Mouse (Mus musculus): ENCODE results near the gene Mrpl57.
A peak's percentile ranks its signal among the peaks of the same experiment; 100 is the strongest.

Gene Mrpl57

DNA sequence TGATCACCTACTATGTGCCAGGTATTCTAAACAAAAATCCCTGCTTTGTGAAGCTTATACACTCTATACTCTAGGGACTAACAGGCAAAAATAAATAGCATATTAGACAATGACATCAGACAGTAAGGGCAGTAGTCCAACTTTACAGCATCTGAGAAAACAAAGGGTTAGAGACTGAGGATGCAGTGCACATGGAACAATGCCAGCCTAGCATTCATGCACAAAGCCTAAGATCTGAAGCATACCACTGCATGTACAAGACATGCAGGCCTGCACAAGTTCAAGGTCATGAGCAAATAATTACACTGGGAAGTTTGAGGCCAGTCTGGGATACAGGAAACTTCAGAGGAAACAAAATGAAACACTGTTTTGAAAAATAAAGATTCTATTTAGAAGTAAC is 33.5 kb downstream of the Mrpl57 start:
- DNase-seq (ENCODE audit: low read depth, low spot score) = no peak

DNA sequence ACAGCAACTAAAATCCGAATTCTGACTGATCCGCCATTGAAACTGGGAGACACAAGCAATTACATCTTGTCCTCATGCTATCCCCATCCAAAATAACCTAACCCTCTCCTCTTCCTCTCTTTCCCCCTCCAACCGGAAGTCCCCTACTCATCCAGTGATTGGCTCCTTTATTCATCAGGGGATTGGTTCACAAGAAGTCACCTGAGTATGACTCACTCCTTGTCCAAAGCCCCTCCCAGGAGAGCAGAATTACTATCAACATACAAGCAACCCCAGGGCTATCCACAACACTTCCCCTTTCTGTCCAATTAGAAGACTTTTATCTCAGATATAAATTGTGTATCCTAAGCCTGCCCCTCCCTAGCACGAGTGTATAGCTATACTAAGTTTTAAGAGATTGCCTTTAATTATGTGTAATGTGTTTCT is 36.0 kb downstream of the Mrpl57 start:
- no peak for DNase-seq (ENCODE audit: low read depth, low spot score)

DNA sequence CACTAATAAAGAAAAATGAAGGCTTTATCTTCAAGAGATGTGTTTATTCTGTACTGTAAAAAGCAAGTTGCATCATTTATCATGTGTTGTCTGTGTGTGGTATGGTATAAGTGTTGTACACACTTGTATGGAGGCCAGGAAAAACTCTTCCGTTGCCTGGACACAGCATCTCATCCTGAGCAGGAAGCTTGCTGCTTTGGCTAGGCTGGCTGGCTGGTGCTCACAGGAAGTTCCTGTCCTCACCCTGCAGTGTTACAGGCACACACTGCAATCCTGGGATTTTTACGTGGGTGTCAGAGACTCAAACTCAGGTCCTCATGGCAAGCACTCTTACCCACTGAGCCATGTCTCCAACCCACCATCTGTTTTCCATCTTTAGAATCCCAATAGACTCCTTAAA is 37.1 kb downstream of the Mrpl57 start:
- no peak for DNase-seq (ENCODE audit: low read depth, low spot score)

DNA sequence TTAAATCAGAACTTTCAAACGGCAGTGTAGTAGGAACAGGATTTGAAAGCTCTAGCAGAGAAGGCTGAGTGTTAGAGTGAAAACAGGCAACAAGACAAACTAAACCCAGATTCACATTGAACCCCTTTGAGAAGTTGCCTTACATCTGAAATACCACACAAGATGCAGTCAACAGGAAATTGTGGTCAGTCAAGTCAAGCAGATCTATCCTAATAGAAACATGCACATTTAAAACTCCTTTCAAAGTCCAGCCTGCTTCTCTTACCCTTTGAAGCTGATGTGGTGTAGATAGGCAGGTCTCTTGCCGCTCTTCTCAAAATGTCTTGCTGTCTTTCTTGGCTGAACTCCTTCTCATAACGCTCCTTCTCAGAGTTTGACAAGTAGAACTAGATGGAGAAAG is 39.2 kb downstream of the Mrpl57 start:
- peak; percentile 70 for DNase-seq (ENCODE audit: low read depth, low spot score)

DNA sequence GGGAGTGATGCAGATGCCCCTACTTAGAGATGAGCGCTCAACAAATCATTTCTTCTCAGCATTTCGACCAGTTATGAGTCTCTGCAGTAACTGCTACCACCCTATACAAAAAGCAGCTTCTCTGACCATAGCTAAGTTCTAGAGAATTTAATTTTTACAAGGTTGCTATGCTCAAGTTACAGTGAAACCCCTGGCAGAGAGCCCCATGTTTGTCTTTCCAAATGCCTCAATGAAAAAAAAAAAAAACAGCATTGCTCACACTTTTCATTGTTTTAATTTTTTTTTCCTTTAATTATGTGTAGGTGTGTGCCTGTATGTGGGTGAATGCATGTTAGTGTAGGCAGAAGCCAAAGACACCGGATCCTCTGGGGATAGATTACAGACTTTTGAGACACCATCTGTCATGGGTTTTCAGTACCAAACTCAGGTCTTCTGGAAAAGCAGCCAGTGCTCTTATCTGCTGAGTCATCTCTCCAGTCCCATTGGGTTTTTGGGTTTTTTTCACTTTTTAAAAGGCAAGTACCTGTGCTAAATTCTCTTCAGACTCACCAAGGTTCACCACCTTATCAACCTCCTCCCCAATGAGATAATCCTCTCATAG is 40.7 kb downstream of the Mrpl57 start:
- DNase-seq (ENCODE audit: low read depth, low spot score) = no peak

DNA sequence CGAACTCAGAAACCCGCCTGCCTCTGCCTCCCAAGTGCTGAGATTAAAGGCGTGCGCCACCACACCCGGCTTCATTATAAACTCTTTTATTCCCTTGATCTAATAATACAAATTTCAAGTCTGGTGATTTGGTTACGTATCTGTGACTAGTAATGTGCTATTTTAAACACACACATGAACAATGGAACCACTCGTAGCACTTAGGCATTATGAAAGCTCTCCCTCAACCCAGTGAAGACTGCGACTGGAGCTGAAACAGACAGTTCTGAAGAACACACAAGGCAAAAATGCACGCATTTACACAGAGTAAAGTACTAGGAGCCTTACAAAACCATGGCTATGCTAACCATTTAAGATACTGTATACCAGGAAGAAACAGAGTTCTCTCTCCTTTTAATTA is 51.9 kb downstream of the Mrpl57 start:
- no peak for DNase-seq (ENCODE audit: low read depth, low spot score)

Data from CD4-positive helper T cell, adult 2 months (primary cell).